8 mouse cellular contexts compared by ENCODE assay signal in genomic region chr11:113683957-113684706, GRCm38 (mm10). TPM values are rescaled to one million over a fixed set of nuclear protein-coding genes. Genes with fewer than 3 reads are reported as not detected.
DNase-seq lines count a peak whose midpoint lies in the region; ATAC-seq and TF ChIP-seq lines count a peak whose summit lies in the region.

Gene Fam104a (minus strand): TSS chr11:113684155.
Gene D11Wsu47e (plus strand): TSS chr11:113684412.

- peak within 1 kb of the TSS; percentile 87 to 95 for H3K4me3 ChIP-seq in ES-E14 (ENCODE audit: insufficient read depth in 1 of 2, low read depth in 1 of 2, low read length in 2 of 2, poor library complexity in 1 of 2, severe bottlenecking in 1 of 2)
- peak within 1 kb of the TSS; percentile 85 for H3K4me3 ChIP-seq in forebrain, embryonic 16.5 days (replicated peaks; ENCODE audit: low read length)
- peak within 1 kb of the TSS; percentile 95 for H3K4me3 ChIP-seq in layer of hippocampus, adult 2 months
- peak within 1 kb of the TSS; percentile 93 for H3K4me3 ChIP-seq in lung, embryonic 14.5 days (ENCODE audit: low read depth, low read length)
- peak within 1 kb of the TSS; percentile 92 for H3K4me3 ChIP-seq in olfactory bulb, adult 2 months (ENCODE audit: insufficient read depth, low read depth, low read length)
- H3K4me3 ChIP-seq in thymus, adult 2 months (ENCODE audit: control insufficient read depth, insufficient read depth, low read length) = peak within 1 kb of the TSS; percentile 90

- H3K4me1 ChIP-seq in ES-E14 (ENCODE audit: control insufficient read depth in 2 of 2, insufficient read depth in 2 of 2, low read length in 2 of 2, poor library complexity in 1 of 2) = peaks cover 4 to 8% of the 10 kb centered on the region in 2 experiments; a peak in 3 of 4 replicates
- H3K4me1 ChIP-seq in forebrain, embryonic 16.5 days (replicated peaks; ENCODE audit: control insufficient read depth, insufficient read depth, low read length) = peaks cover 41% of the 10 kb centered on the region
- H3K4me1 ChIP-seq in lung, embryonic 14.5 days (ENCODE audit: insufficient read depth) = peaks cover 16% of the 10 kb centered on the region
- peaks cover 5% of the 10 kb centered on the region for H3K4me1 ChIP-seq in olfactory bulb, adult 2 months (ENCODE audit: control insufficient read depth, insufficient read depth, low read length)
- peaks cover 5% of the 10 kb centered on the region for H3K4me1 ChIP-seq in thymus, adult 2 months (replicated peaks; ENCODE audit: control insufficient read depth, insufficient read depth, low read length)

- H3K27ac ChIP-seq in ES-E14 (ENCODE audit: insufficient read depth, low read depth, low read length, poor library complexity, severe bottlenecking) = peak within 1 kb of the TSS; percentile 77
- H3K27ac ChIP-seq in forebrain, embryonic 16.5 days (ENCODE audit: low read length) = peak within 1 kb of the TSS; percentile 91
- peak within 1 kb of the TSS; percentile 98 for H3K27ac ChIP-seq in layer of hippocampus, adult 2 months
- H3K27ac ChIP-seq in lung, embryonic 14.5 days (ENCODE audit: low read depth) = peak within 1 kb of the TSS; percentile 97
- H3K27ac ChIP-seq in olfactory bulb, adult 2 months (ENCODE audit: insufficient read depth, low read depth, low read length) = peak within 1 kb of the TSS; percentile 80
- peak within 1 kb of the TSS; percentile 31 for H3K27ac ChIP-seq in thymus, adult 2 months (ENCODE audit: control insufficient read depth, insufficient read depth, low read length)

- DNase-seq in ES-E14 (ENCODE audit: low read depth, low spot score) = peak; percentile 86
- peak; percentile 96 for DNase-seq in cerebellum, adult 11-12 months
- DNase-seq in heart, postnatal 36 days = peak; percentile 97 to 98
- peak; percentile 94 to 98 for DNase-seq in layer of hippocampus, adult 2 months (ENCODE audit: low spot score in 2 of 2)
- DNase-seq in lung, embryonic 14.5 days = peak; percentile 98
- peak; percentile 95 for DNase-seq in thymus, adult 2 months

- peak; percentile 97 for ATAC-seq in forebrain, embryonic 16.5 days
- peak; percentile 96 for ATAC-seq in lung, embryonic 14.5 days (ENCODE audit: insufficient read depth)

- TF ChIP-seq CTCF in layer of hippocampus, adult 2 months (conservative IDR thresholded peaks at IDR 0.05) = 0 out of 2 replicates have a peak, but pooled peaks have one; percentile 3
- no peak for TF ChIP-seq CTCF in lung, embryonic 14.5 days (IDR thresholded peaks at IDR 0.05; ENCODE audit: low read depth)
- no peak for TF ChIP-seq CTCF in olfactory bulb, adult 2 months (IDR thresholded peaks at IDR 0.05; ENCODE audit: insufficient read depth, low read depth, low read length)
- TF ChIP-seq CTCF in thymus, adult 2 months (IDR thresholded peaks at IDR 0.05; ENCODE audit: borderline replicate concordance, control insufficient read depth, extremely low read depth, insufficient read depth, low read length, poor library complexity) = 0 out of 2 replicates have a peak, but pooled peaks have one; percentile 9

- intact Hi-C loops in heart, postnatal 36 days (cut with DNase I) = loop anchor here (2.0 kb wide), 1 partner anchor 35 kb away; the partner anchor contains the start of gene Cog1

- no peaks in the 10 kb centered on the region for H3K27me3 ChIP-seq in forebrain, embryonic 16.5 days (replicated peaks; ENCODE audit: control insufficient read depth, insufficient read depth, low read length)
- H3K27me3 ChIP-seq in lung, embryonic 14.5 days (ENCODE audit: insufficient read depth, low read length) = no peaks in the 10 kb centered on the region
- no peaks in the 10 kb centered on the region for H3K27me3 ChIP-seq in thymus, adult 2 months (ENCODE audit: control insufficient read depth, insufficient read depth, low read length)

- no peaks in the 10 kb centered on the region for H3K9me3 ChIP-seq in ES-E14 (ENCODE audit: control insufficient read depth, insufficient read depth, low read depth, low read length)
- no peaks in the 10 kb centered on the region for H3K9me3 ChIP-seq in forebrain, embryonic 16.5 days (ENCODE audit: control insufficient read depth, low read length)
- no peaks in the 10 kb centered on the region for H3K9me3 ChIP-seq in lung, embryonic 14.5 days (ENCODE audit: low read depth, low read length)

- H3K36me3 ChIP-seq in ES-E14 (ENCODE audit: control insufficient read depth, insufficient read depth, low read length, poor library complexity, severe bottlenecking) = peaks cover 16% of the 10 kb centered on the region
- peaks cover 12% of the 10 kb centered on the region for H3K36me3 ChIP-seq in forebrain, embryonic 16.5 days (ENCODE audit: control insufficient read depth, insufficient read depth)
- peaks cover 25% of the 10 kb centered on the region for H3K36me3 ChIP-seq in lung, embryonic 14.5 days (ENCODE audit: insufficient read depth)
- peaks cover 7% of the 10 kb centered on the region; the same call in 1 of the 2 replicates for H3K36me3 ChIP-seq in thymus, adult 2 months (ENCODE audit: control insufficient read depth, insufficient read depth, low read length)

- TF ChIP-seq POLR2A in olfactory bulb, adult 2 months (IDR thresholded peaks at IDR 0.05; ENCODE audit: insufficient read depth, low read depth, low read length) = peak; percentile 69
- TF ChIP-seq POLR2A in thymus, adult 2 months (IDR thresholded peaks at IDR 0.05; ENCODE audit: control insufficient read depth, extremely low read depth, insufficient read depth, low read length, poor library complexity) = peak; percentile 59; the same call in 1 of the 2 replicates

- 0% methylated on average over 73 of the region's 73 CpGs for WGBS in forebrain, embryonic 16.5 days
- WGBS in lung, embryonic 14.5 days = under 1% methylated on average over 73 of the region's 73 CpGs
- WGBS in olfactory bulb, adult 2 months = under 1% methylated on average over 73 of the region's 73 CpGs
- WGBS in thymus, adult 2 months = under 1% methylated on average over 73 of the region's 73 CpGs

- peak within 1 kb of the TSS; percentile 94 for H3K4me2 ChIP-seq in forebrain, embryonic 16.5 days (ENCODE audit: low read length)
- peak within 1 kb of the TSS; percentile 70 for H3K4me2 ChIP-seq in lung, embryonic 14.5 days

- H3K9ac ChIP-seq in ES-E14 (ENCODE audit: insufficient read depth, low read depth, low read length, poor library complexity, severe bottlenecking) = peak within 1 kb of the TSS; percentile 88
- peak within 1 kb of the TSS; percentile 83 for H3K9ac ChIP-seq in forebrain, embryonic 16.5 days (replicated peaks; ENCODE audit: low read depth, low read length)
- H3K9ac ChIP-seq in lung, embryonic 14.5 days = peak within 1 kb of the TSS; percentile 87

- in situ Hi-C loops in ES-E14 (cut with MboI; ENCODE audit: low sequenced_read_pairs in 2 of 2, unreplicated experiment in 2 of 2) = no loop called here

TF ChIP-seq in ES-E14, 5 proteins besides CTCF, POLR2A, EP300 and RAD21:
- TF ChIP-seq HCFC1 (IDR thresholded peaks at IDR 0.05; ENCODE audit: borderline replicate concordance, insufficient read depth, low read length) (peak; percentile 79), ZNF384 (IDR thresholded peaks at IDR 0.05; ENCODE audit: low read depth, low read length) (no peak), ZC3H11A (IDR thresholded peaks at IDR 0.05; ENCODE audit: borderline replicate concordance, low read depth, low read length) (no peak), MAFK (IDR thresholded peaks at IDR 0.05; ENCODE audit: insufficient read depth, low read depth, low read length) (no peak), CHD2 (IDR thresholded peaks at IDR 0.05; ENCODE audit: low read depth, low read length) (no peak)

RNA-seq across cellular contexts. Expression of gene Fam104a, which starts in this region (rescaled TPM):
- total RNA-seq in ES-E14 (2012; rRNA removed) = 13.8 and 18.0 TPM in 2 replicates
- polyA plus RNA-seq in forebrain, embryonic 16.5 days (2015; fragmentation: Nextera tagmentation; extraction: Ambion mirVana) = 43.0 and 43.4 TPM in 2 replicates
- total RNA-seq in heart, postnatal 36 days (2021) = 10 to 100 TPM; 14.9 to 15.6 TPM
- 10 to 100 TPM; 26.4 to 29.1 TPM for total RNA-seq in layer of hippocampus, adult 2 months (2021)
- 46.6 and 52.0 TPM in 2 replicates for polyA plus RNA-seq in lung, embryonic 14.5 days (2014; fragmentation: Nextera tagmentation; extraction: Ambion mirVana)
- polyA plus RNA-seq in olfactory bulb, adult 2 months (2012; ENCODE audit: insufficient read depth, insufficient read length, low replicate concordance, missing spikeins) = not detected in 2 replicates
- 44.7 and 51.6 TPM in 2 replicates for polyA plus RNA-seq in thymus, adult 2 months (2012; rRNA removed)

RNA-seq across cellular contexts. Expression of gene D11Wsu47e, which starts in this region (rescaled TPM):
- total RNA-seq in ES-E14 (2012; rRNA removed) = 33.1 and 38.5 TPM in 2 replicates
- 24.4 and 26.1 TPM in 2 replicates for polyA plus RNA-seq in forebrain, embryonic 16.5 days (2015; fragmentation: Nextera tagmentation; extraction: Ambion mirVana)
- total RNA-seq in heart, postnatal 36 days (2021) = 1 to 10 TPM; 6.3 to 8.2 TPM
- total RNA-seq in layer of hippocampus, adult 2 months (2021) = 10 to 100 TPM; 13.2 to 16.2 TPM
- 20.9 and 22.9 TPM in 2 replicates for polyA plus RNA-seq in lung, embryonic 14.5 days (2014; fragmentation: Nextera tagmentation; extraction: Ambion mirVana)
- polyA plus RNA-seq in olfactory bulb, adult 2 months (2012; ENCODE audit: insufficient read depth, insufficient read length, low replicate concordance, missing spikeins) = not detected in 2 replicates
- 13.6 TPM in 2 replicates for polyA plus RNA-seq in thymus, adult 2 months (2012; rRNA removed)

Comparison
In these comparisons a context has a peak if more than half of its experiments do, and no peak if none do; other contexts are left out.
1. Peak in every context shown above with its lines: DNase-seq, ATAC-seq, H3K4me3 ChIP-seq and H3K27ac ChIP-seq.
2. RNA of gene Fam104a (polyA plus RNA-seq): 46.6 to 52.0 TPM in lung, embryonic 14.5 days, 44.7 to 51.6 TPM in thymus, adult 2 months and 43.0 to 43.4 TPM in forebrain, embryonic 16.5 days; not detected in olfactory bulb, adult 2 months; every median in the first group is over 10 times any median in the second.
3. RNA of gene D11Wsu47e (polyA plus RNA-seq): 24.4 to 26.1 TPM in forebrain, embryonic 16.5 days, 20.9 to 22.9 TPM in lung, embryonic 14.5 days and 13.6 TPM in thymus, adult 2 months; not detected in olfactory bulb, adult 2 months; every median in the first group is over 10 times any median in the second.
4. H3K27ac ChIP-seq: peak in every context shown above with its lines; median percentile 98 in layer of hippocampus, adult 2 months; 97 in lung, embryonic 14.5 days; 91 in forebrain, embryonic 16.5 days; 80 in olfactory bulb, adult 2 months; 77 in ES-E14; 31 in thymus, adult 2 months.
5. CTCF ChIP-seq: peak in layer of hippocampus, adult 2 months (single experiment) and thymus, adult 2 months (single experiment); none in lung, embryonic 14.5 days (single experiment) and olfactory bulb, adult 2 months (single experiment).